Mouse (Mus musculus) hindbrain, embryonic 16.5 days (tissue): Measurements from ENCODE around the gene Cdh12. TPM values are rescaled to one million over a fixed set of nuclear protein-coding genes. Genes with fewer than 3 reads are reported as not detected.

Source experiments
- ATAC-seq: fragments of 200-750 bp; cut with Nextera tagmentation; 2 replicates; pipeline ENCODE4 v1.8.0; 2017; ENCODE audit warnings: moderate TSS enrichment, moderate library complexity
- H3K27ac ChIP-seq: fragments of 300-500 bp; sonication (generic); 2 replicates; pipeline ENCODE4 v1.5.1; 2014; ENCODE audit warnings: low read depth, mild to moderate bottlenecking, control low read depth, low read length, moderate library complexity
- H3K27me3 ChIP-seq: fragments of 300-500 bp; sonication (generic); replicated peaks from 2 replicates; pipeline ENCODE4 v1.6.1; 2014; ENCODE audit warnings: low read length; ENCODE audit not compliant: control insufficient read depth, insufficient read depth
- H3K36me3 ChIP-seq: fragments of 300-500 bp; sonication (generic); 2 replicates; pipeline ENCODE4 v1.6.1; 2014; ENCODE audit warnings: mild to moderate bottlenecking, low read length, moderate library complexity, mixed read lengths; ENCODE audit not compliant: control insufficient read depth, insufficient read depth
- H3K4me1 ChIP-seq: fragments of 300-500 bp; sonication (generic); 2 replicates; pipeline ENCODE4 v1.6.1; 2014; ENCODE audit warnings: low read depth, low read length; ENCODE audit not compliant: control insufficient read depth, insufficient read depth
- H3K4me2 ChIP-seq: fragments of 300-500 bp; sonication (generic); 2 replicates; pipeline ENCODE4 v1.6.1; 2014; ENCODE audit warnings: mild to moderate bottlenecking, low read length, control low read depth, moderate library complexity
- H3K4me3 ChIP-seq: fragments of 300-500 bp; sonication (generic); 2 replicates; pipeline ENCODE4 v1.5.1; 2014; ENCODE audit warnings: mild to moderate bottlenecking, low read length, control low read depth, moderate library complexity
- H3K9ac ChIP-seq: fragments of 300-500 bp; sonication (generic); 2 replicates; pipeline ENCODE4 v1.6.1; 2014; ENCODE audit warnings: low read depth, mild to moderate bottlenecking, control low read depth, low read length, moderate library complexity
- H3K9me3 ChIP-seq: fragments of 300-500 bp; sonication (generic); 2 replicates; pipeline ENCODE4 v1.6.1; 2014; ENCODE audit warnings: mild to moderate bottlenecking, low read length, moderate library complexity; ENCODE audit not compliant: control insufficient read depth
- WGBS: fragments of 180-500 bp; shearing (Covaris S2); extraction: QIAGEN DNeasy Blood & Tissue Kit; methylation state at CpG from one replicate; pipeline ENCODE4 v1.1.7; 2014; 5-methylcytosine and 5-hydroxymethylcytosine counted together
- polyA plus RNA-seq: library from polyadenylated mRNA; unstranded; fragments of >200 nt; fragmentation: Nextera tagmentation; extraction: Ambion mirVana; gene quantifications from 2 replicates; pipeline ENCODE4 v1.2.1, GENCODE M21; 2015

The Cdh12 gene
- polyA plus RNA-seq, 1 experiment from 2014 or later: 11.0 TPM

DNA sequence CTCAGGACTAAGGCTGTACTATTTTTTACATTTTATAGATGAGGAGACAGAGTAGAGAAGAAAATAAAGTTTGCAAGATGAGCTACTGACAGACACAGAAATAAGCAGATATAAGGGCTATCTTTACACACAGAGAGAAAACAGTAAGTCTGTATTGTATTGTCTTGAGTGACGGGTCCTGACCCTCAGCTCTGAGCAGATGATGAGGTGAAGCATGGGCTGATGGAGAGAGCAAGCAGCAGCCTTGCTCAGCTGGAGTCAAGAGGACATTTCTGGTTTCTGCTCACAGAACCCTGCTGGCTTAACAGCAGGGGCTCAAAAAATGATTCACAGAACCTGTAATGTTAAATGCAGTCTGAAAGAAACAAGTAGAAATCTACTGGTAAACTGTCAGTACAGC, 386.8 kb downstream of the Cdh12 start:
- no peaks in the 10 kb centered on the region for H3K9me3 ChIP-seq
- no peak overlapping the region for H3K9ac ChIP-seq
- H3K4me2 ChIP-seq: no peak overlapping the region
- H3K4me3 ChIP-seq: no peak overlapping the region
- H3K27me3 ChIP-seq: no peaks in the 10 kb centered on the region
- WGBS: 31% methylated on average over 1 of the region's 1 CpGs
- no peak overlapping the region for H3K27ac ChIP-seq
- H3K4me1 ChIP-seq: no peaks in the 10 kb centered on the region
- H3K36me3 ChIP-seq: no peaks in the 10 kb centered on the region
- ATAC-seq: no peak

DNA sequence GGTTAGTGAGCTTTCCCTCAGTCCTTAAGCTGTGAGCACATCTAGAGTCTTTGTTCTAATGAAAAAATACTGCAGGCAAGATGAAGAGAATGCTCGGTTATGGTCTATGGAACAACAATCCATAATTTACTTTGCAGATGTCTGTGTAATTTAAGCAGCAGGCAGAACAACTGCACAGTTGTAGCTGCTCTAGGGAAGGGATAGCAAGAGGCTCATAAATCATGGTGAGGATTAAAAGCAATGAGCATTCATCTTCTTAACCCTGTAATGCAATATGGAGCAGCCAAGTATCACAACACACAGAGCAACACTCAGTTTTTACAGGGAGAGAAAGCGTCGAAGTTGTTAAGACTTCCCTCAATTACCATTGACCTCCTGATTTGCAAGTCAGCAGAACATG, 387.9 kb downstream of the Cdh12 start:
- Histone ChIP-seq H3K36me3 (no peaks in the 10 kb centered on the region), H3K4me1 (no peaks in the 10 kb centered on the region), H3K9ac (no peak overlapping the region), H3K9me3 (peaks cover 2% of the 10 kb centered on the region; the same call in 1 of the 2 replicates), H3K27me3 (no peaks in the 10 kb centered on the region), H3K27ac (no peak overlapping the region), H3K4me2 (no peak overlapping the region), H3K4me3 (no peak overlapping the region)
- WGBS: 35% methylated on average over 3 of the region's 3 CpGs
- peak; percentile 76 for ATAC-seq

DNA sequence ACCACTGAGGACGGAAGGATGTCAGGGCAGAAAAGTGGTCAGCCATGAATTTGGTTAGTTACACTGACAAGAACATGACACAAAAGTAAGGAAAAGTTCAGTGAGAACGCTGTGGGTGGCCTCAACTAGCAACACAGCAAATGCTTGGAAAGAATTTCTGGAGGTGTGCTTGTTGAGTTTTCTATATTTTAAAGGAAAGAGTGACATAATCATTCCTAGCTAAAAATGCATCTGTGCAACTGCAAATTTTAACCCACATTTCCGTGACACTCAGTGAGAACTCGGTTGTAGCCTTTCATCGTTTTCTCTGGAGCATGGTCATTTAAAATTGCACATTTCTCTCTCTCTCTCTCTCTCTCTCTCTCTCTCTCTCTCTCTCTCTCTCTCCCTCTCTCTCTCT, 392.4 kb downstream of the Cdh12 start:
- WGBS: 88% methylated on average over 5 of the region's 5 CpGs
- Histone ChIP-seq H3K4me2 (no peak overlapping the region), H3K9me3 (peaks cover 2% of the 10 kb centered on the region; the same call in 1 of the 2 replicates), H3K4me3 (no peak overlapping the region), H3K27me3 (no peaks in the 10 kb centered on the region), H3K36me3 (no peaks in the 10 kb centered on the region), H3K27ac (no peak overlapping the region), H3K9ac (no peak overlapping the region), H3K4me1 (no peaks in the 10 kb centered on the region)
- no peak for ATAC-seq

DNA sequence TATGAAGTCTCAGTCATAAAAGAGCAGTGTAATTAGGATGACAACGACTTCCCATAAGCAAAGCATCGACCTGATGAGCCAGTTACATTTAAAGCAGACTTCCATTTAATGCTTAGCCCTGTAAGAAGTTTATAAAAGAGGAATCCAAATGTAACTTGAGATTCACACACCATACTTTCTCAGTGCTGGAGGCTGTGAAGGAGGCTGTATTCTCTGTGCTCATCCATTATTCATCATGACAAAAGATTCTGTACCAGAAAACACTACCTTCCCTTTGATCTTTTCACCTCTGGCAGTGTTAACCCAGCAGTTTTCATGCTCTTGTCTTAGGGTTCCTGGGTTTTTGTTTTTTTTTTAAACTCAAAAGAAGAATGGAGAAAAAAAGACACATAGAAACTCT, 414.0 kb downstream of the Cdh12 start:
- Histone ChIP-seq H3K4me3 (no peak overlapping the region), H3K9me3 (no peaks in the 10 kb centered on the region), H3K27ac (no peak overlapping the region), H3K4me2 (no peak overlapping the region), H3K9ac (no peak overlapping the region), H3K36me3 (no peaks in the 10 kb centered on the region), H3K4me1 (no peaks in the 10 kb centered on the region), H3K27me3 (no peaks in the 10 kb centered on the region)
- no peak for ATAC-seq
- WGBS: 68% methylated on average over 2 of the region's 2 CpGs

DNA sequence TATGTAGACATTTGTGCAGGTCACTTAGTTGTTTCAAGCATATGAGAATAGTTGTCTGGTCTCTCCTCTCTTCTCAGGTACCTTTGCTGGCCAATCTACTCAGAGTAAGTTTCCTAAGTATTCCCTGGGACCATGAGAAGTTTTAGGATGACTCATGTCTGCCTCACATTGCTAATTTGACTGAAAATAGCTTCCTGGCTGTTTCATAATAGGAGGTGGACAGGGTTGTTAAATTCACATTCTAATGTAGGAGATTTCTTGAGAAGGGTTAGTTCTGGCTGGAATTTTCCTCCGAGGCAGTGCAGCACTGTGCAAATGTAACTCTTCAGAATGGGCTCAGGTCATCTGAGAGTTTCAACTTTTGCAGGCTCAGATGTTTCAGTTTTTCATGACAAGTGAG, 423.5 kb downstream of the Cdh12 start:
- H3K4me1 ChIP-seq: no peaks in the 10 kb centered on the region
- H3K4me2 ChIP-seq: no peak overlapping the region
- H3K27ac ChIP-seq: no peak overlapping the region
- no peaks in the 10 kb centered on the region for H3K27me3 ChIP-seq
- no peaks in the 10 kb centered on the region for H3K36me3 ChIP-seq
- no peak overlapping the region for H3K4me3 ChIP-seq
- no peak for ATAC-seq
- no peak overlapping the region for H3K9ac ChIP-seq
- no peaks in the 10 kb centered on the region for H3K9me3 ChIP-seq
- WGBS: 87% methylated on average over 1 of the region's 1 CpGs

DNA sequence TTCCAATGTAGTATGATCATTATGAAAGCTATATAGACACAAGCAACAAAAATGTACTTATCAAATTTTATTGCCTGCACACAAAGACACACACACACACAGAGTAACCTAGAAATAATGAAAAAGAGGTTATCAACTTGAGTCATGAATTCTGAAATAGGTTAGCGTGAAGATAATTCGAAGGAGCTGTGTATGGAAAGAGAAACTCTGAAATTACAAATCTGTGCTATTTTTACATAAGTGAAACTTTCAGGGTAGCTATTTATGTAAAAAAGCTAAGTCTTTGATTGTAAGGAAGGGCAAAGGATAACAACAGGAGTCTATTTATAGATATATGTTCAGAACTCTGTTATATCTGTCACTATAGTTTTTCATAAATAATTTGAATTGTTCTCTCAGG, 427.9 kb downstream of the Cdh12 start:
- Histone ChIP-seq H3K4me1 (no peaks in the 10 kb centered on the region), H3K36me3 (no peaks in the 10 kb centered on the region), H3K27me3 (no peaks in the 10 kb centered on the region), H3K4me2 (no peak overlapping the region), H3K27ac (no peak overlapping the region), H3K9ac (no peak overlapping the region), H3K4me3 (no peak overlapping the region), H3K9me3 (no peaks in the 10 kb centered on the region)
- no peak for ATAC-seq
- 89% methylated on average over 2 of the region's 2 CpGs for WGBS

DNA sequence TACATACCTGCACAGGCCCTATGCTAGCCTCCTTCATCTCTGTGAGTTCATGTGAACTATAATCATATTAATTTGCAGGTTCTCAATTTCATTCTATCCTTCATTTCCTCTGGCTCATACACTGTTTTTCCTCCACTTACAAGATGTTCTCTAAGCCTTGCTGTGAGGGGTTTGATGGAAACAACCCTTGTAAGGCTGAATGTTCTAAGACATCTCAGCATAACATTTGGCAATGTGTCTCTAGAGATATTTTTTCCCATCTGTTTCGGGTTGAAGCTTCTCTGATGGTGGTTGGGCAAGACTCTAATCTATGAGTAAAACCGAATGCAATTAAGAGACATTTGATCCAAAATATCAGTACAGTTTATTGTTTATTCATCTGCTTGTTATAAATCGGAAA, 444.4 kb downstream of the Cdh12 start:
- Histone ChIP-seq H3K9me3 (no peaks in the 10 kb centered on the region), H3K4me3 (no peak overlapping the region), H3K27ac (no peak overlapping the region), H3K9ac (no peak overlapping the region), H3K27me3 (no peaks in the 10 kb centered on the region), H3K36me3 (no peaks in the 10 kb centered on the region), H3K4me1 (no peaks in the 10 kb centered on the region), H3K4me2 (no peak overlapping the region)
- no peak for ATAC-seq
- WGBS: 81% methylated on average over 3 of the region's 3 CpGs

DNA sequence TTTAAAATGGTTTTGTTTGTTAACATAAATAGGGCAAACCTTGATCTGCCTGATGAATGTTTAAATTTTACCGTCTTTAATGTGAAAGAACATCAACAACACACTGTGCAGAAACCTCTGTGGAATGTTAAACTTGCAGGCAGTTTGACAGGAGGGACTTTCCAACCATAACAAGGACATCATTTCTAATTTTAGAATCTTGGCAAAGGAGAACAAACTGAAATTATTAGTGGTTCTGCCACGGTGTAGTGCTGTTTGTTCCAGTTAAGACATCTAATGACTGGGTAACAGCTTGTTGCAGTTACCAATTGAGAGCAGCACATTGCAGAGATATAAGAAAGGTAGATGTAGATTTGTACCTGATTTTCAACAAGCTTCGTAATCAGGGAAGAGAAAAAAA, 453.5 kb downstream of the Cdh12 start:
- Histone ChIP-seq H3K4me3 (no peak overlapping the region), H3K4me2 (no peak overlapping the region), H3K36me3 (no peaks in the 10 kb centered on the region), H3K9ac (no peak overlapping the region), H3K9me3 (no peaks in the 10 kb centered on the region), H3K27ac (no peak overlapping the region), H3K4me1 (no peaks in the 10 kb centered on the region), H3K27me3 (no peaks in the 10 kb centered on the region)
- 58% methylated on average over 3 of the region's 3 CpGs for WGBS
- no peak for ATAC-seq

DNA sequence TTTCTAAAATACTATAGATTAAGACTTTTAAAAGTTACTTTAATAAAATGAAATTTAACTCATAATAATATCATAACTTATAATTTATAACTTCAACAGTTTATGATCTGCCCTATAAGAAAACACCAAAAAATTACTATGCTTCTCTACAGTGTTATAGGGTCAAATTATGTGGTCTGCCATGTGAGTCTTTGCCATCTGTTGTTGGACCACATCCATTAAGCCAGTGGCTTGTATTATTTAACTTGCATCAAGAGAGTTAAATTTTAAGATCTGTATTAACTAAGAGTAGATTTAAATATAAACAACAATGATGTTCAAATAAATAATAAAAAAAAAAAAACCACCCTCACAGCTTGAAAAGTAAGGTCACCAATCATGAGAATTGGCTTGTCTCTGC, 479.2 kb downstream of the Cdh12 start:
- no peak overlapping the region for H3K27ac ChIP-seq
- no peaks in the 10 kb centered on the region for H3K36me3 ChIP-seq
- H3K9me3 ChIP-seq: no peaks in the 10 kb centered on the region
- no peaks in the 10 kb centered on the region for H3K4me1 ChIP-seq
- H3K4me3 ChIP-seq: no peak overlapping the region
- H3K27me3 ChIP-seq: no peaks in the 10 kb centered on the region
- no peak overlapping the region for H3K4me2 ChIP-seq
- ATAC-seq: no peak
- no peak overlapping the region for H3K9ac ChIP-seq

DNA sequence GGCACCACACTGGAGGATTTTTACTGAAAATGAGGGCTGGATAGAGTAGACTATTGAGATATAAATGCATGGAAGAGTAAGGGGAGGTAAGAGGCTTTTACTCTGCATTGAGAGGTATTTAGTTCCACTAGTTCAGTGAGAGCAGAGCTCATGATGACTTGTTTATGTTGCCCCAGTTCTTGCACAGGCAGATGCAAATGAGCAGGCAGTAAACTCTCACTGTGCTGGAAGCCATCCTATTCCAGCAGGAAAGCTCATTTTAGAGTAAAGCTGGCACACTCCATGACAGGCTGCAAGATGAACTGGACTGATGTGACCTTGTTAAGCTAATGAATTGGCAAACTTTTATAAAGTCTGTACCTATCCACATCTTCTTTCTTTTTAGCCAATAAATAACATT, 494.9 kb downstream of the Cdh12 start:
- Histone ChIP-seq H3K4me3 (no peak overlapping the region), H3K9me3 (no peaks in the 10 kb centered on the region), H3K4me1 (no peaks in the 10 kb centered on the region), H3K27me3 (no peaks in the 10 kb centered on the region), H3K9ac (no peak overlapping the region), H3K36me3 (no peaks in the 10 kb centered on the region), H3K4me2 (no peak overlapping the region), H3K27ac (no peak overlapping the region)
- ATAC-seq: peak; percentile 63; the same call in 1 of the 2 replicates
